Mouse (Mus musculus): Measurements from ENCODE around the gene Lsm12.

Gene Lsm12

DNA sequence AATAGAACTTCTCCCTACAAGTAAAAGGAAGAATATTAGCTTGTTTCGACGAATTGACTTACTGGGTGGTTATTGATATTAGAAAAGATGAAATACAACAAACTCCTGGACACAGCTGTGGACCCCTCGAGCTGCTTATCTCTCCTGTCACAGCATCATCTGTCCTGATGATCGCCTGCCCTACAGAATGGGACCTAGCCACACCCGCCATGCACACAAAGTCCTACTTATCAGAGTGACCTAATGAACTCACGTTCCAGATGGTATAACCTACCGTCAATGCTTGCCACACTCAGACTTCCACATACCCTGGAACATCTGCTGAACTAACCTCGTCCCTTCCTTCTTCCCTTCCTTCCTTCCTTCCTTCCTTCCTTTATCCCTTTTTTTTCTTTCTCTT lies 68.9 kb downstream of the Lsm12 start:
- no peak for DNase-seq (ENCODE audit: low spot score)
